Mouse (Mus musculus) heart, embryonic 13.5 days (tissue): ENCODE measurements around the gene Eng. TPM values are rescaled to one million over a fixed set of nuclear protein-coding genes. Genes with fewer than 3 reads are reported as not detected.

Experiments
- ATAC-seq: fragments of 200-750 bp; cut with Nextera tagmentation; 2 replicates; pipeline ENCODE4 v1.8.0; 2017; ENCODE audit warnings: moderate TSS enrichment; ENCODE audit not compliant: insufficient number of reproducible peaks, low FRiP score, low TSS enrichment; ENCODE audit errors: extremely low read depth
- H3K27ac ChIP-seq: fragments of 300-500 bp; sonication (generic); replicated peaks from 2 replicates; pipeline ENCODE4 v1.5.1; 2015; ENCODE audit warnings: moderate library complexity, mild to moderate bottlenecking, inconsistent platforms
- H3K27me3 ChIP-seq: fragments of 300-500 bp; sonication (generic); replicated peaks from 2 replicates; pipeline ENCODE4 v1.6.1; 2015; ENCODE audit warnings: mild to moderate bottlenecking, inconsistent platforms
- H3K36me3 ChIP-seq: fragments of 300-500 bp; sonication (generic); 2 replicates; pipeline ENCODE4 v1.6.1; 2015; ENCODE audit warnings: mild to moderate bottlenecking, inconsistent platforms
- H3K4me1 ChIP-seq: fragments of 300-500 bp; sonication (generic); 2 replicates; pipeline ENCODE4 v1.6.1; 2015; ENCODE audit warnings: inconsistent platforms
- H3K4me2 ChIP-seq: fragments of 300-500 bp; sonication (generic); 2 replicates; pipeline ENCODE4 v1.6.1; 2015; ENCODE audit warnings: inconsistent platforms, mild to moderate bottlenecking, moderate library complexity
- H3K4me3 ChIP-seq: fragments of 300-500 bp; sonication (generic); 2 replicates; pipeline ENCODE4 v1.5.1; 2015; ENCODE audit warnings: moderate library complexity, mild to moderate bottlenecking, inconsistent platforms
- H3K9ac ChIP-seq: fragments of 300-500 bp; sonication (generic); 2 replicates; pipeline ENCODE4 v1.6.1; 2015; ENCODE audit warnings: inconsistent platforms, mild to moderate bottlenecking, moderate library complexity
- H3K9me3 ChIP-seq: fragments of 300-500 bp; sonication (generic); 2 replicates; pipeline ENCODE4 v1.6.1; 2016; ENCODE audit warnings: inconsistent platforms
- WGBS: fragments of 180-500 bp; shearing (Covaris S2); methylation state at CpG from one replicate; pipeline ENCODE4 v1.1.7; 2015; ENCODE audit warnings: mixed read lengths; 5-methylcytosine and 5-hydroxymethylcytosine counted together
- polyA plus RNA-seq: library from polyadenylated mRNA; unstranded; fragments of >200 nt; fragmentation: Nextera tagmentation; extraction: Ambion mirVana; gene quantifications from 2 replicates; pipeline ENCODE4 v1.2.1, GENCODE M21; 2015

Eng gene
- polyA plus RNA-seq, 1 experiment from 2014 or later: 155 TPM

- Histone ChIP-seq H3K27me3 (no peaks in the 10 kb centered on the region), H3K9ac (peak overlapping the region; percentile 87), H3K4me3 (peak overlapping the region; percentile 63), H3K36me3 (peaks cover 8% of the 10 kb centered on the region), H3K4me2 (peak overlapping the region; percentile 66), H3K4me1 (peaks cover 51% of the 10 kb centered on the region), H3K27ac (peak overlapping the region; percentile 94), H3K9me3 (no peaks in the 10 kb centered on the region)
- WGBS: 65% methylated on average over 7 of the region's 7 CpGs
- no peak for ATAC-seq
Measured at GRCm38 (mm10) chr2:32647366-32647765, 971 bp downstream of the Eng start.

DNA sequence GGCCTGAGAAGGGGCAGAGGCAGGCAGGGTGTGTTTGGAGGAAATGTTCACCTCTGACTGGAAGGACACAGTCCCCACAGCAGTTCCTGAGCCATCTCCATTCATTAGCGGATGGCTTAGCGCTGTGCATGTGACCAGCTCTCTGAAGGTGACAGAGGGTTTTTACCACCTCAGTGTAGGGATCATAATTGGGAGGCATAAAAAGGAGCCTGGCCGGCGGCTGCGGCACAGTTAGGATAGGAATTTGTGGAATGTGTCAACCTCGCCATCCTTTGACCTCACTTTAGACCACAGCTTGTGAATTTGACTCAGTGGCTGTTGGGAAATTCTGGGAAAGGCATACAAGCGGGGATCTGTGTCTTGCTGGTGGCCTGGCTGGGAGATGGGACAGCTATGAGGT is 7.4 kb downstream of the Eng start:
- Histone ChIP-seq H3K4me1 (peaks cover 48% of the 10 kb centered on the region), H3K9ac (peak overlapping the region; percentile 67), H3K27ac (peak overlapping the region; percentile 80), H3K27me3 (no peaks in the 10 kb centered on the region), H3K4me3 (peak overlapping the region; percentile 24), H3K4me2 (peak overlapping the region; percentile 55), H3K9me3 (no peaks in the 10 kb centered on the region), H3K36me3 (peaks cover 24% of the 10 kb centered on the region)
- WGBS: 16% methylated on average over 7 of the region's 7 CpGs
- ATAC-seq: no peak

DNA sequence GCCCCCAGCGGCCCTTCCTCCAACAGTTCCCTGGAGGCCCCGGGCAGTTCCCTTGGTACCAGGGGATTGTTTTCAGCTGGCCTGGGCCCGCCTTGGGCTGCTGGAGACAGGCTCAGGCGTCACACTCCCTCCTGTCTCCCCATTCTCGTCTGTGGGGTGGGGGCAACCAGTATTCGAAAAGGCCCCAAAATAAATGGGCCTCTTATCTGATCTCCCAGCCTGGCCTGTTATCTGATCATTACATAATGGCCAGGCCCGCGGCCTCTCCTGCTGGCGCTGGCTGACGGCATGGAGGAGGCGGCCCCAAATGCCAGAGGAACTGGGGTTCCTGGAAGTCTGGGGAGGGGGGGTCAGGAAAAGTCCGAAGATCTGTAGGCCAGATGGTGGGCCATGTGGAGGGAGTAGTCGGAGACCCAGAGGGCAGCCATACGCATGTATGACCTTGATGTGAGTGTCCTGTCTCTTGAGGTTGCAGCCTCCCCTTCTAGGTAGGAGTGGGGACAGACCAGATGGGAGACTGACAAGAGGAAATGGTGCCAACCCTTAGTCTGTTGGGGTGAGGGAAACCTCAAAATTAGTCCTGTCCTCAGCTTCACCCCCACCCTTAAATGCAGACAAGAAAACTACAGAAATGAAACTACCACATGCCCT is 8.5 kb downstream of the Eng start:
- H3K4me1 ChIP-seq: peaks cover 51% of the 10 kb centered on the region

GRCm38 (mm10) chr2:32655394-32655744 is 9.0 kb downstream of the Eng start:
- Histone ChIP-seq H3K9ac (peak overlapping the region; percentile 67), H3K4me3 (no peak overlapping the region), H3K9me3 (no peaks in the 10 kb centered on the region), H3K4me1 (peaks cover 51% of the 10 kb centered on the region), H3K27ac (peak overlapping the region; percentile 80), H3K36me3 (peaks cover 29% of the 10 kb centered on the region), H3K27me3 (no peaks in the 10 kb centered on the region), H3K4me2 (peak overlapping the region; percentile 55)
- no peak for ATAC-seq
- WGBS: 73% methylated on average over 3 of the region's 3 CpGs

More for the DNA sequence above, 8.5 kb downstream of the Eng start:
- H3K4me3 ChIP-seq: peak overlapping the region; percentile 15; the same call in 1 of the 2 replicates
- ATAC-seq: no peak
- H3K9ac ChIP-seq: peak overlapping the region; percentile 67
- H3K36me3 ChIP-seq: peaks cover 29% of the 10 kb centered on the region
- no peaks in the 10 kb centered on the region for H3K27me3 ChIP-seq
- no peaks in the 10 kb centered on the region for H3K9me3 ChIP-seq
- WGBS: 60% methylated on average over 14 of the region's 14 CpGs
- peak overlapping the region; percentile 55 for H3K4me2 ChIP-seq
- H3K27ac ChIP-seq: peak overlapping the region; percentile 80

DNA sequence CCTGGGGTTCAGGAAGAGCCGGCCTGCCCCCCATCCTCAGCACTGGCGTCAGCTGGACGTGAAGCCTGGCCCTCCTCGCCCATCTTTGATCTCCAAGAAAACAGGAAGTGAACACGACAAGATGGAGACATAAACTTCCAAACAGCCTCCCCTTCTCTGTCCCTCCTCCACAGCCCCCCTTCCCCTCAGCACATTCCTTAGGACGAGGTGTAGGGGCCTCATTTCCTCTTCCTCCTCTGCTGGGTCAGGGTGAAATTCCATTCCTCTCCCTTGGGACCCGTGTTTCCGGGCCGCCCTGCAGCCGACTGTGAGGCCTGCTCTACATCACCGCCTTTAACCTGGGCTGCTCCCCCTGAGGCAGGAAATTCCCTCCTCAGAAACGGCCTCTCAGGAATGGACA is 9.4 kb downstream of the Eng start:
- H3K4me2 ChIP-seq: 0 out of 2 replicates have a peak overlapping the region, but pooled peaks have one; percentile 55
- 41% methylated on average over 12 of the region's 12 CpGs for WGBS

GRCm38 (mm10) chr2:32658873-32659272 is 12.5 kb downstream of the Eng start:
- WGBS: 80% methylated on average over 2 of the region's 2 CpGs
- H3K9me3 ChIP-seq: no peaks in the 10 kb centered on the region
- no peak for ATAC-seq

More for the DNA sequence above, 9.4 kb downstream of the Eng start:
- Histone ChIP-seq H3K4me3 (no peak overlapping the region), H3K9ac (0 out of 2 replicates have a peak overlapping the region, but pooled peaks have one; percentile 40), H3K27ac (peak overlapping the region; percentile 80), H3K27me3 (no peaks in the 10 kb centered on the region), H3K36me3 (peaks cover 29% of the 10 kb centered on the region), H3K9me3 (no peaks in the 10 kb centered on the region), H3K4me1 (peaks cover 54% of the 10 kb centered on the region)
- peak; percentile 32 for ATAC-seq

GRCm38 (mm10) chr2:32661509-32662107 is 15.2 kb downstream of the Eng start:
- Histone ChIP-seq H3K27ac (peak overlapping the region; percentile 86), H3K4me1 (peaks cover 50% of the 10 kb centered on the region), H3K27me3 (no peaks in the 10 kb centered on the region), H3K4me2 (no peak overlapping the region), H3K36me3 (peaks cover 35% of the 10 kb centered on the region), H3K9me3 (no peaks in the 10 kb centered on the region), H3K9ac (peak overlapping the region; percentile 64), H3K4me3 (no peak overlapping the region)
- ATAC-seq: peak; percentile 56
- 13% methylated on average over 7 of the region's 7 CpGs for WGBS

More at GRCm38 (mm10) chr2:32658873-32659272, 12.5 kb downstream of the Eng start:
- Histone ChIP-seq H3K27ac (peak overlapping the region; percentile 68), H3K4me1 (peaks cover 50% of the 10 kb centered on the region), H3K4me3 (no peak overlapping the region), H3K9ac (no peak overlapping the region), H3K36me3 (peaks cover 25% of the 10 kb centered on the region), H3K4me2 (no peak overlapping the region), H3K27me3 (no peaks in the 10 kb centered on the region)

GRCm38 (mm10) chr2:32662291-32662690 is 15.9 kb downstream of the Eng start:
- Histone ChIP-seq H3K9ac (peak overlapping the region; percentile 64), H3K4me2 (no peak overlapping the region), H3K27me3 (no peaks in the 10 kb centered on the region), H3K4me3 (no peak overlapping the region), H3K4me1 (peaks cover 53% of the 10 kb centered on the region), H3K9me3 (no peaks in the 10 kb centered on the region), H3K27ac (peak overlapping the region; percentile 86), H3K36me3 (peaks cover 33% of the 10 kb centered on the region)
- ATAC-seq: no peak
- 47% methylated on average over 5 of the region's 5 CpGs for WGBS

DNA sequence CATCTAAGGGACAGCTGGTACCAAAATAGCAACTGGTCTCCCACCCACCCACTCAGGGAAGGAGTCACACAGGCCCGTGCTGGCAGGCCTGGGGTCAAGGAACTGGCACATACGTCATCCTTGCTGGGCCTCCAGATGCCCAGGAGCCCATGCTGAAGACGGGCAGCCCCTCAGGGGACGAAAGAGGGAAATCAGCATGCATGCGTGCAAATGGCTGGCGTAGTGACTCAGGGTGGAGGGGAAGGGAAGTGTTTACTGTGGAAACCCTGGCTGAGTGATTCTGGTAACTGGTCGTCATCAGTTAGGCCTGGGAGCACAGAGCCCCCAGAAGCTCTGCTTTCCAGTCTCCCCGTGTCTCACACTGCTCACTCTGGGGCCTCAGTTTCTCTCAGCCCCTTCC is 18.9 kb downstream of the Eng start:
- 60% methylated on average over 8 of the region's 8 CpGs for WGBS
- peak overlapping the region; percentile 41 for H3K9ac ChIP-seq
- H3K27ac ChIP-seq: peak overlapping the region; percentile 73
- peaks cover 72% of the 10 kb centered on the region for H3K4me1 ChIP-seq
- H3K36me3 ChIP-seq: peaks cover 29% of the 10 kb centered on the region
- H3K27me3 ChIP-seq: no peaks in the 10 kb centered on the region
- no peak for ATAC-seq
- H3K4me2 ChIP-seq: no peak overlapping the region
- no peak overlapping the region for H3K4me3 ChIP-seq
- no peaks in the 10 kb centered on the region for H3K9me3 ChIP-seq

- Histone ChIP-seq H3K27me3 (no peaks in the 10 kb centered on the region), H3K9me3 (no peaks in the 10 kb centered on the region), H3K4me2 (no peak overlapping the region), H3K4me3 (no peak overlapping the region), H3K9ac (peak overlapping the region; percentile 33; the same call in 1 of the 2 replicates), H3K4me1 (peaks cover 67% of the 10 kb centered on the region), H3K27ac (peak overlapping the region; percentile 73), H3K36me3 (peaks cover 33% of the 10 kb centered on the region)
- 55% methylated on average over 6 of the region's 6 CpGs for WGBS
- no peak for ATAC-seq
Measured at GRCm38 (mm10) chr2:32665853-32666252, 19.5 kb downstream of the Eng start.

GRCm38 (mm10) chr2:32667775-32668174 is 21.4 kb downstream of the Eng start:
- no peaks in the 10 kb centered on the region for H3K27me3 ChIP-seq
- no peak overlapping the region for H3K4me3 ChIP-seq
- peaks cover 60% of the 10 kb centered on the region for H3K4me1 ChIP-seq
- H3K36me3 ChIP-seq: peaks cover 49% of the 10 kb centered on the region
- peak overlapping the region; percentile 90 for H3K27ac ChIP-seq
- peak overlapping the region; percentile 5; the same call in 1 of the 2 replicates for H3K4me2 ChIP-seq
- peak; percentile 50; the same call in 1 of the 2 replicates for ATAC-seq
- H3K9ac ChIP-seq: peak overlapping the region; percentile 61
- no peaks in the 10 kb centered on the region for H3K9me3 ChIP-seq
- WGBS: 20% methylated on average over 11 of the region's 11 CpGs
